Mouse (Mus musculus) kidney, postnatal 10 days (tissue): ENCODE measurements at regions not wholly inside any gene's neighbourhood (a gene's known extent, or its start where the extent isn't known, plus 50 kb on each side); places are given as distances from the start of the nearest gene placed in this dataset.

Experiments used
- DNase-seq: peaks from one replicate; pipeline ENCODE4 v3.0.0; 2021; ENCODE audit warnings: mixed read lengths

DNA sequence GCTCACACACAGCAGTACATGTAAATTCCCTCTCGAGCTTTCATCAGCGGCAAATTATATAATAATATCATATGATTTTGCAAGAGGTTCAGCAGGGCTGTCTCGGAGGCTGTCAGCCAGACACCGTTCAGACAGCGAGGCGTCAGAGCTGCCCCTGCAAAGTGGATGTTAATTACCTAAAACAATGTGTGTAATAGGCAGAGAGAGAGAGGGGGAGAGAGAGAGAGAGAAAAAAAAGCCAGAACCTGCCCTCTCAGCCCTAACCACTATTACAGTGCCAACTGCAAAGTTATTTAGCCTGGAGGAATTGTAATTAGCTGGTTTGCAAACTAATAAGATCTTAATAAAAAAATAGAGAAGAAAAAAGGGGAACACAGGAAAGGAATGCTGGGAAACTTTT is 225.1 kb upstream of the Msx2 start:
- DNase-seq = no peak

DNA sequence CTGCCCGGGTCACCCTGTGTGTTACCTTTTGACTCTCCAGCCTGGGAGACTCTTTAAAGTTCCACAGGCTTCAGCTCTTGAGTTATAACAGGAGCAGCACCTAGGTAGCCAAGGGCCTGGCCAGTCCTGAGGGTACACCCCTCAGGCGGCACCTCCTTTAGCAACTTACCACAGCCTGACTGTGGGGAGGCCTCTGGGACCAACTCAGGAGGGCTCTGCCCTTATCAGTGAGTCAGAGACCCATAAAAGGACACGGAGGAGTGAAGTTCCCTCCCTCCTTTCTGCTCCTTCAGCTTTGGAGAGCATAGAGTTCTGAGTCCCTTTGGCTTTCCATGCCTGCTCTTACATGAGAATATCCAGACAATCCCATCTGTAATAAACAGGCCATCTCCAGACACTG is 222.5 kb upstream of the Msx2 start:
- no peak for DNase-seq

DNA sequence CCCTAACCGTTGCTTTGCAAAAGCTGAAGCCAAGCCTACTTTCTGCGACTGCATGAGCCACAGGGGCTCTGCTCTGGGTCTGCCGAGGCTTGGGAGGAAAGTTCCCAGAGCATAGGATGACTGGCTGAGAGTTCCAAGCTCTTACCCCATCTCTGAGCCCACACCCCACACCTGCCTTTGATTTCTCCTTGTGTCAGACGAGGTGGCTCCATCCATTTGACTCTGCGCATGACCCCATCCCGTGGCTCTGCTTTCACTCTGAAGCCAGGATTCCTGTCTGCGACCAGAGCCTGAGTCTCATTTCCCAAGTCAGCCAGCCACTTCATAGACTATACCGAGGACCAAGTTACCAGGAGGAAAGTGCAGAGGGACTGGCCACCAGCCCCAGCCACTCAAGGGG is 216.1 kb upstream of the Msx2 start:
- DNase-seq = no peak

DNA sequence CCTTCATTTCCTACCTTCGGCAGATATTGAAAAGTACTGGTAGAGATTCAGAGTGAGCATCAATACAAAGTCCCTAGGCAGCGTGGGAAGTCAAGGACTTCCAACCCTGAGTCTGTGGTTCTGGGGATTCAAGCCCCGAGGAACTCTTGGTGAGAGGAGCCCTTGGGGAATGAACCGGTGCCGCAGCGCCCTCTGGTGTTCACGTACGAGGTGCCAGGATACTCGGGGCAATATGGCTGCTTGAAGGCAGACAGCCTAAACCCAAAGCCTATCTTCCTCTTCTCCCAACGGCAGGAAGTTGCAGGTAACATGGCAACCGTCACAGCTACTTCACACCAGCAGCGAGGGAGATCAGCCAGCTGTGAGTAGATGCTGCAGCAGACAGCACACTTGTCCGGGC is 215.6 kb upstream of the Msx2 start:
- DNase-seq = peak; percentile 88

DNA sequence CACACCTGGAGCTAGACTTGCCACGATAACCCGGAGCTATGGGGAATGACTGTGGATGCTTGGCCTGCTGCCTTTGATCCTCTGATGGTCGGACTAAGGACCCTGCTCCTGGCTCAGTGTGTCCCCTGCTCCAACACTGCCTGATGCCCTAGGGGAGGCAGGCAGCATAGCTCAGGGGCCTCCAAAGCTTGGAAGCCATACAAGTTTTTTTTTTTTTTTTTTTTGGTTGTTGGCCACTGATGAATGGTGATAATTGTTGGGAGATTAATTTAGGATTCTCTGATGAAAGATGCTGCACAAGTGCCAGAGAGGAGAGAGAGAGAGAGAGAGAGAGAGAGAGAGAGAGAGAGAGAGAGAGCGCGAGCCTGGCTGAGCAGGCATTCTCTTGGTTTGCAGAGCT is 211.6 kb upstream of the Msx2 start:
- no peak for DNase-seq

DNA sequence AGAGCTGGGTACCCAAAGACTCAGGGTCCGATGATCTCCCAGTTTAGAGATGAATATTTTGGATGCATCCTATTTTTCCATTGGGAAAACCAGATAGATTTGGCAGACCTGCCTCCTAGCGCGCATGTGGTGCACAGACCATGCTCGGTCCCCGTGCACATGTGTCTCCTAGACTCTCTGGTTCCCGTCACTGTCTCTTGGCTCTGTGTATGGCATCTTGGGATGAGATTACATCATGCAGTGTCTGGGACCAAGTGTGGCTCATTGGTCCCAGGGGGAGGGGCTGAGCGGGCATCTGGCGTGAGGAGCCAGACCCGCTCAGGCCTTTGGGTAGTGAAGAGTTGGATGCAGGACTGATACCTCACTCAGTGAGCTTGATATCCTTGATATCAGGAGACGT is 204.3 kb upstream of the Msx2 start:
- DNase-seq = no peak

DNA sequence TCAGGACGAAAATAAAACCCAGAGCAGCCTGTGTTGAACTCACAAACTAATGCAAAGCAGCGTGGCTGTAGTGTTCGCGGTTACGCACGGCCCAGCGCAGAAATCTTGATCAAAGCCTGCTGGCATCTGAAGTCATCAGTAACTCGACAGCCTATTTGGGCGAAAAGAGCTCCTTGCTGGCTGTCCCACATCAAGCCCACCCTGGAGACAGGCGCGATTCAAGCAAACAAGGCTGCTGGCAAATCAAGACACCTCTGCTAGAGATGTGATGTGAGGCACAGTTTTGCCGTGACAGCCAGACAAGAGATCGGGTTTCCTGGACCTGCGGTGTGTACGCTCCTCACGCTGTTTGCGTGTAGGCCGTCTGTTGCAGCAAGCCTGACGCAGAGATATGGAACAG is 197.5 kb upstream of the Msx2 start:
- DNase-seq = no peak

DNA sequence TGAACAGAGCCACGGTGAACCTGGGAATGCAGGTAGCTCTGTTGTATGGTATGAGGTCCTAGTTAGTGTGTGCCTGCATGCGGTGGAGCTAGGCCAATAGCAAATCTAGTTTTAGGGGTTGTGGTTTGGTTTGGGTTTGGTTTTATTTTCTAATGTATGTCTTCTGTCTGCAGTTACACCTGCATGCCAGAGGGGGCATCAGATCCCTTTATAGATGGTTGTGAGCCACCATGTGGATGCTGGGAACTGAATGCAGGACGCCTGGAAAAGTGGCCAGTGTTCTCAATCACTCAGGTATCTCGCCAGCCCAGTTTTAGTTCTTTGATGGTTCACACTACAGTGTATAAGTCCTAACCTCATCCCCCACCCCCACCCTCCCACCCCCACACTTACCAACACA is 194.6 kb upstream of the Msx2 start:
- DNase-seq = no peak

DNA sequence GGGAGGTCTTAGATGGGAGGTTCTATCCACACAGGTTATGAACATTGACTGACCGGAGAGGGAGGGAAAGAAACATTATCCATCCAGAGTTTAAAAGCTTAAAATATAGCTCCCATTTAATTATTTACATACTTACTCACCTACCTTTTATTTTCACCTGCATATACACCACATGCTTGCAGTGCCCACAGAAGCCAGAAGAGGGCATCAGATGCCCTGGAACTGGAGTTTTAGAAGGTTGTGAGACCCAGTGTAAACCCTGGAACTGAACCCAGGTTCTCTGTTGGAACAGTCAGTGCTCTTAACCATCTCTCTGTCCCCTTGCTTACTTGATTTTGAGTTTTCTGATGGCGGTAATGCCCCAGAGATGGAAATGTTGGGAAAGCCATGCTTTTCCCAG is 192.7 kb upstream of the Msx2 start:
- DNase-seq = no peak

DNA sequence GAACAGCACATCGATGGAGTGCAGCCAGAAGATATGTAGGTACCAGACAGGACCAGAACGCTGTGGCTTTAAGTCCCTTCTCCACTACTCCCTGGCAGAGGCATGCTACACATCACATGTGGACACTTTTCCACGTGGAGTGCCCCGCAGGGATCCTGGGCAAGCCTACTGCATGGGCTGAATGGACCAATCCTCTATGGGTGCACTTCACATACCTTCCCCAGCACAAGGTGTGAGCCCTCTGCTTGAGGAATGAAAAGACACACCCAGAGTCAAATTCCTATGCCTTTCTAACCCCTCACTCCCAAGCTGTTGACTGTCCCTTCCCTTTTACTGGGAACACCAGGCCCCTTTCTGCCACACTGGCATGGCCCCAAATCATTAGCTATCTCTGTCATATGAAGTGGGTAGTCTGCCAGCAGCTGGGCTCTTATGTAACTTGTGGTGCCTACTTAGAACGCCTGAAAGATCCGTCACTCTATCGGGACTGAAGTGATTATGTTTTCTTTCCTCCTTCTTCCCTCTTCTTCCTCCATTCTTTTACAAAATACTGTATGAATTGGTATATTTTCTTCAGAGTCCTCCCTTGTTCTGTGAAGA is 191.9 kb upstream of the Msx2 start:
- no peak for DNase-seq

DNA sequence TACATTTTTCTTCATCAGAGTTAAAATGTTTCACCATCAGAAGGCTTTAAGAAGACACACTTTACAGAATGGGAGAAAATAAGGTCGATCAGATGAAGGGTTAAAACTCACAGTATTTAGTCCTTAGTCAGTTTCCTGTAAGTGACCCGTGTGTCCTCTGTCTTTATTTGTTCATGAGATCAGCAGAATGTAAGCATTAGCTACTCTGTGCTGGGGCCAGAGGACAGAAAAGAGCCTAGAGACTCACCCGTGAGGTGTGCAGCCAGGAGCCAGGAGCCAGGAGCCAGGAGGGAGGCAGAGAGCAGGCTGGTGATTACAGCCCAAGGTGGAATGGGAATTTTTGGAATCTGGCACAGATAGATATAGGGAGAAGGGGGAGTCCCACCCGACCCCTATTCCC is 180.0 kb upstream of the Msx2 start:
- DNase-seq = no peak

DNA sequence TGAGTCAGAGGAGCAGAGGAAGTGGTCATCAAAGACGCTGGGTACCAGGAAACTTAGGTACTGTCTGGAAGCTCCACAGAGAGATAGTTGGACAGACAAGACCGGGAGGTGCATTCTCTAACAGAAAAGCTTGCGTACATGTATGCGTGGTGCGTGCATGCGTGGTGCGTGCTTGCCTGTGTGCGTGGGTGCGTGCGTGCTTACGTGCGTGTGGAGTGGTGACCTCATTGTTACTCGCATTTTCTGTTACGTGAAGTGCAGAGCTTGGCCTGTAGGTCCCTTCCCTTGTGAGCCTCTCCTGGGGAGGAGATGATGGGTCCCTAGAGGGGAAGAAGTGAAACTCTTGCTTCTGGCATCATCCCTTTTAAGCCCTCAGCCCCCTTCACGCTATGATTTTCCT is 175.5 kb upstream of the Msx2 start:
- DNase-seq = no peak

DNA sequence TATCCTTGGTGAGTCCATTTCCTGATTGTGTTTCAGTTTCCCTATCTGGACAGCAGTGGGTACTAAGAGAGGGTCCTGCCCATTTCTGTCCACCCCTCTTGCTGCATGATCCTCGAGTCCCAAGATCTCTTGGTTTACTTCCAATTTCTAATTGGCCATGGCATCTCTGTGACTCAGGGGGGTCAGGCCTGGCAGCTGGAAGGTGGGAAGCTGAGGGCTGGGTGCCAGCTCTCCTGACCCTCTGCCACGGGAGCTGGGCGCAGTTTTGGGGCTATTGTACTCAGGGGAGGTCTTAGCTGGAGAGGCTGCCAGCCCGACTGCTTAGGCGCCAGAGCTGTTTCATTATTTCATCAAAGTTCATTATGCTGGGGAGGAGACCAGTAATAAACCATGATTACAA is 169.7 kb upstream of the Msx2 start:
- DNase-seq = no peak

DNA sequence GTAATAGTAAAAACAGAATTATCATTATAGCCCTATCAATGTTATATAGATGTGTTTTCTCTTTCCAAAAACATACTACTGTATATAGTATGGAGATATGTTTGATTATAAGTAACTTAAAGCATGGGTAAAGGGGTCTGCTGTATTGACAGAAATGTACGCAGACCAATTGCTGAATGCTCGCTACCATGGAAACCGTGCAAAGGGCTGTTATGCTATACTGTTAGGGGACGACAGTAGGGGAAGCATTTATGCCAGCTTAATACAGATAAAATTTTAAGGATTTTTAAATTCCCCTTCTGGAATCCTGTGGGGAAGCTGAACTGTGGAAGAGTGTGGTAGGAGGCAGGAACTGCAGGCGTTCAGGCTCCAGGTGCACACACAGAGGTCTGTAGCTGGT is 166.7 kb upstream of the Msx2 start:
- no peak for DNase-seq

DNA sequence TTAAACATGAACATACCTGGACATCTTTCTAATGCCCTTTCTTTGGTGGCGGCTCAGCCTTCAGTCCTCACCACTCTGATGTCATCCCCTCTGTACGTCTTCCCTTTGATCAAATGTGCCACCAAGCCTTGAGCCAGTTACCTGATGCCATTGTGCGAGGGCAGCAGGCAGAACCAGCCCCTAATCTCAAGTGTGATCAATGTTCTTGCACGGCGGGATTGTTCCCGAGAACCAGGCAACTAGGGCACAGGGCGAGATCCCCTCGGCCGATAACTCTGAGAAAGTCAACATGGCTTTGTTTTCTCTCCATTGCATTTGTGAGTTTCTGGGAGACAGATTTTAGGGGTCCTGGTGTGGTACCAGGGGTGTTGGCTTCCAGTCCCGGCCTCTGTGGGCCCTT is 166.2 kb upstream of the Msx2 start:
- DNase-seq = no peak

DNA sequence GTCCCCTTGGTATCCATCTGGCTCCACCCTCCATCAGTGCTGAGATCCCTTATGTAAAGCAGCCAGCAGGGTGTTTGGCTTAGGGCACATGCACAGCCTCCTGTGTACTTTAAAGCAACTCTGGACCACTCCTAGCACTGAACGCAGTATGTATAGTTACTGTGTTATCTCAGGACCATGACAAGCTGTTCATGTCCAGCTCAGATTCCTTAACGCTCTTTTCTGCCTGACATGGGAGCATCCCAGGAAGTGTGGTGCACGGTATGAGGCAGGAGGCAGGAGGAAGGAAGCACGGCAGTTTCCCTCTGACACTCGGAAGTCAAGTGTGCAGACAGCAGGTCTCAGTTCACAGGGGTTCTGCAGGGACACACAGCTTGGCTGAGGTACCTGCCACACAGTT is 163.1 kb upstream of the Msx2 start:
- no peak for DNase-seq

DNA sequence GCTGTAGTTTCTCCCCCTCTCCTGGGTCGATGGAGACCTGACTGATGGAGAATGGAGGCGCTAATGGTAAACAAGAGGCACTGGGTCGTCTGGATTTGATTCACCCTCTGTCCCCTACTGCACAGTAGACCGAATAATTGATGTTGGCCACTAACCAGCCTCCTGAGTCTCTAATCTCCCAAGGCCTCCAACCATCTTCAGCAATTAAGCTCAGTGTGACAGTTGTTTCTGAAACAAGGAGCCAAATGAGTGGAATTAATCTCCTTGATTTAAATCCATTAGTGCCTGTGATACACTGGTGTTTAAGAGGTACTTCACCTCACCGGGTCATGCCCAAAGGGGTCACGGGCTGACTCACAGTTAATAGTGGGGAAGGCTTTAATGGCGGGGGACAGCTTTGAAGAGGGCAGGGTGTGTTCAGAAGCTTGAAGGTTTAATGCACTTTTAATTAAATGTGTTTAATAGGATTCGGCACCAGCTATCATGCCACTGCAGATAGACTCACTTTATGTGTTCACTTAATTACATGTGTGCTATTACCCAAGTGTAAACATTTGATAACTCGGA is 161.8 kb upstream of the Msx2 start:
- DNase-seq = no peak

DNA sequence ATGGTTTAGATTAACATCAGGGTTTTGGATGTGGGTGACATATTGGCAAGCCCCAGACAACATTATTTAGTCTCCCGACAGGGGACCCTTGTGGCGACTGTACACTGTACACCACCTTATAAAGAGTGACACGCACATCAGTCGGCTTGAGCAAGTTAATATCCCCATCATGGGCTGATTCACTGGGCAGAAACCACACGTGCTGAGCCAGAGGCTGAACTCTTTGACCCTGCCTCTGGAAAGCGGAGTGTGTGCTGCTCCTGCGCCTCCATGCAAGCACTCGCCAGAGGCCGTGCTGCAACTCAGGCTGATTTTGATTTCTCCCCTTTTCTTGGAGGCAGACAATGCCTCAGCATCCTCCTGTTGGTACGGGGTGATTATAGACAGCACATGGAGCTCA is 125.2 kb upstream of the Msx2 start:
- DNase-seq = no peak

DNA sequence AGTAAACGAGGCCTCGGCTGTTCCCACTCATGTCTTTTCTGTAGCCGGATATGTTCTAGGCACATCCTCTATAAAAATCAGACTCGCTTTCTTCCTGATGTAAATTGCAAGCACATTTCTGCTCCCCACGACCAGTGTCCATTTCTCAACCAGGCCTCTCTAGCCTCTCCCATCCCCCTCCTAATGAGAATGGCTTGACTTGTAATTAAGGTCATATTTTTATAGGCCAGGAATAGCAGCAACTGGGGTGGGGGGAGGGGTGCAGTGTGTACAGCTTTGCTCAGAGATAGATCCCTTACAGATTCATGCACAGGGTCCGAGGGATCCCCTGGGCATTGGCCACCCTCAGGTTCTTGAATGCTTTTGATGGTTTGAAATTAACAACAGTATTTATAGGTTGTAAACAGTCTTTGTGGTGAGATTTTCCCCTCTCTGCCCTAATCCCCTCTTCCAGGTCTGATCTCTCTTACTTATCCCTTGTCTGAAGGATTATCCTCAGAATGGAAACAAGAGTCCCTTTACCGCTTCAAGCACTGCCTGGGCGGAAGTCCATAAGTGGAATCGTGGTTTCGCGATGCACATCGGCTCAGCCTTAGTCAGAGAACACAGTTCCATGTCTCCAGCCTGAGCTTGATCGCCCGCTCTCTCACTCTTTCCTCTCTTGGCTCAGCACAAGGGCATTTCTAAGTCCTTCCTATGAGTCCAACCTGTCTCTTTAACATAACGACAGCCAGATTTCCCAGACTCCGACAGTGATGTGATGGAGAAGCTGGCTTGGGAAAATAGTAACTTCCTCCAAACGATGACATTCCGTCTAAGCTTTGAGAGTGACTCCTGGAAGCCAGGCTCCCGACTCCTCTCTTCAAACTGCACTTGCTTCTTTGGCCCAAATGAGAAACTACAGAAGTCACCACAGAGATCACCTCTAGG is 124.3 kb upstream of the Msx2 start:
- no peak for DNase-seq

DNA sequence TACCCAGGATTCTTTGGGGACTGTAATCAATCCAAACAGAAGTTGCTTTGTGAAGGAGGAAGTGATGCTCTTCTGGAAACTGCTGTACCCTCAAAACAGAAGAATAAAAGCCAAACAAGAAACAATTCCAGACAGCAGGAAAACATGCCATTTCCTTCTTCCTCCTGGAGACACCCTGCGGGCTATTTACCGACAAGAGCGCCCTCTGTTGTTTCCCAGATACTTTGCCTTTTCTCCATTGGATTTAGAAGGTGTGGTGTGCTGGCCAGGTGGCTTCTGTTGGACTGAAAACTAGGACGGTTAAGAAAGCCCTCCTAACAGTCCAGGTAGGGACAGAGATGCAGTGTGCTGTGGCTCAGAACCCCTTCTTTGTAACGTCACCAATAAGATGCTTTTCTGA is 119.9 kb upstream of the Msx2 start:
- DNase-seq = peak; percentile 26

DNA sequence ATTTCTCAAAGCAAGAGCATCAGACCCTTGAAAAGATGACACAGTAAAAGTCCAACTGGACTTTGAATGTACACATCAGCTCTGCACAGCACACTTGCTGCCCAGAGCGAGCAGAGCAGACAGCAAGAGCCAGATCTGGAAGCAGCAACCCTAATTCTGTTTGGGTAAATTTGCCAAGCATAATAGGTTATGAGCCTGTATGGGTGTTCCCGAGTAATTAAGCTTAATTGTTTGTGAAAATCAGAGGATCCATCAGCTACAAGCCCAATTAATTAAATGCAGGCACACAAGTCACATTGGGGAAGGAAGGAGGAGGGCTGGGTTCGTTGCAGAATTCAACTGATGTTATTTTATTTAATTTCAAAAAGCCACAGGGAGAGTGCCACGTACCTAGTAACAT is 113.9 kb upstream of the Msx2 start:
- no peak for DNase-seq

DNA sequence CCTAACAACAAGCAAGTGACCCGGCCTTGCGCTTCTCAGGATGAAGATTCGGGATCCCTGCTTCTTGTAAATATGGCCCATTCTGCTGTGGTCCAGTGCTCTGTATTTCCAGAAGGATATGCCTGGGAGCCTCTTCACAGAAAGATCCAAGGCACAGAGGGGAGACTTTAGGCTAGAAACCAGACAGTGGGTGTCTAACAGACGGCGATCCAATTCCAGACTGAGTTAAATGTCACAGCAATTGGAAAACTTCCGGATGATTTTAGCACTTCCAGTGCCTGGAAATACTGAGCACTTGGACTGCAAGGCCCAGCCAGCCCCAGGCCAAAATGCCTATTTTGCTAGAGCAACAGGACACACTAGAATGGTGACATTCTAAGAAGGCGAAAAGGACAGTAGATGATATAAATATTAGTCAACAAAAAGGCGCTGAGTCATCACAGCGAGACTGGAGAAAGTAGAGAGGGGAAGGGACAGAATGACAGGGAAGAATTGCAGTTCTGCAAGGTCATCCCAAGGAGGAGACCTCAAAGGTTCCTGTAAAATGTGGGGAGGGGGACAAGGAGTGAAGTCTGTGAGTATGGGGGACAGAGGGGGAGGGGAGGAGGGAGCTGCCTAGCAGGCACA is 111.7 kb upstream of the Msx2 start:
- DNase-seq = no peak

DNA sequence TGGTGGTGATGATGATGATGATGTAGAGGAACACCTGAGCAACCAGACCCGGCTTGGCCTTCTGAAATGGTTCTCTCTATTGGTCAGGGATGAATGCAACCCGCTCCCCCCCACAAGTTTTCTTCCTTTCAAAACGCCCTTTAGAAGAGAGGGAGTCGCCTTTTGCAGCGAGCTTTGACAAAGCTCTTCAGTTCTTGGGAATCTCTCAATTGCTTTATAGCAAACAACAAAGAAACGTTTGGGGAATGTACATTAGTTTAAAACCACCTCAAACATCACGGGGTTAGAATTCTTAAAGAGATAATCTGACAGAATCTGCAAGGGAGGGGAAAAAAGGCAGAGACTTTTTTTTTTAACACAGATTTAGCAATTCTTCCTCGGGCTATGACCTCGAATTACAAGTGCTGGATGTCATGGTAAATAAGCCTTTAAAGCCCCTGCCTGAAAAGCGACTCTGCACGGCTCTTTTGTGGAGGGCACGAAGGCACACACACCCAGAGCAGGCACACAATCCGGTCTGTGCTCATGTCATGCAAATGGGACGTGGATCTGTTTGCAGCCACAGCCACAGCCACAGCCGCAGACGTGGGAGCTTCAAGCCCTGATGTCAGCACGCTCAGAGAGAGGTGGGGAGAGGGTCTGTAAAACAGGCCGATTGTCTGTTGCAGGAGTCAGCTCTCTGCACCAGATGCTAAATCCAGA is 81.2 kb upstream of the Msx2 start:
- no peak for DNase-seq
